Mouse (Mus musculus): ENCODE data around the gene Gm49366. TPM values are rescaled to one million over a fixed set of nuclear protein-coding genes. Genes with fewer than 3 reads are reported as not detected.
"Not testable (repeated sequence)": the region's sequence is repeated elsewhere in the genome, so short reads cannot be mapped to it uniquely, and the experiment has no call there.

Gm49366 gene
- polyA plus RNA-seq, 1 experiment from 2014 or later = not detected

- WGBS = 3% methylated on average over 48 of the region's 70 CpGs
- not testable (repeated sequence) for H3K9me3 ChIP-seq (ENCODE audit: control insufficient read depth, low read length); H3K36me3 ChIP-seq (ENCODE audit: control insufficient read depth, insufficient read depth, low read length); H3K4me1 ChIP-seq (ENCODE audit: control insufficient read depth, insufficient read depth, low read length); H3K27me3 ChIP-seq (ENCODE audit: control insufficient read depth, insufficient read depth, low read length)
- H3K27ac ChIP-seq (ENCODE audit: low read depth, low read length) = peak within 1 kb of the TSS; percentile 45
- peak within 1 kb of the TSS; percentile 47 for H3K4me2 ChIP-seq (ENCODE audit: low read depth, low read length)
- ATAC-seq (ENCODE audit: low read depth) = peak; percentile 94
- peak within 1 kb of the TSS; percentile 41 for H3K9ac ChIP-seq (replicated peaks; ENCODE audit: low read depth, low read length)
- peak within 1 kb of the TSS; percentile 41 for H3K4me3 ChIP-seq (ENCODE audit: low read depth, low read length)
Observed at GRCm38 (mm10) chr12:84009171-84009965, 29.4 kb upstream of the Gm49366 start, which contains the start of gene Acot1. TSS of gene Acot1 (plus strand) at chr12:84009490.

- Histone ChIP-seq H3K27ac (ENCODE audit: low read depth, low read length) (0 out of 2 replicates have a peak overlapping the region, but pooled peaks have one; percentile 45), H3K4me1 (ENCODE audit: control insufficient read depth, insufficient read depth, low read length) (peaks cover 6% of the 10 kb centered on the region), H3K4me2 (ENCODE audit: low read depth, low read length) (peak overlapping the region; percentile 47; the same call in 1 of the 2 replicates), H3K36me3 (ENCODE audit: control insufficient read depth, insufficient read depth, low read length) (no peaks in the 10 kb centered on the region), H3K4me3 (ENCODE audit: low read depth, low read length) (peak overlapping the region; percentile 41), H3K27me3 (ENCODE audit: control insufficient read depth, insufficient read depth, low read length) (no peaks in the 10 kb centered on the region), H3K9me3 (ENCODE audit: control insufficient read depth, low read length) (no peaks in the 10 kb centered on the region), H3K9ac (replicated peaks; ENCODE audit: low read depth, low read length) (peak overlapping the region; percentile 41; the same call in 1 of the 2 replicates)
- 58% methylated on average over 3 of the region's 3 CpGs for WGBS
- no peak for ATAC-seq (ENCODE audit: low read depth)
Observed at GRCm38 (mm10) chr12:84010201-84010600, 28.5 kb upstream of the Gm49366 start.

GRCm38 (mm10) chr12:84011251-84012040 is 27.3 kb upstream of the Gm49366 start:
- WGBS = 14% methylated on average over 12 of the region's 12 CpGs
- peaks cover 6% of the 10 kb centered on the region for H3K4me1 ChIP-seq (ENCODE audit: control insufficient read depth, insufficient read depth, low read length)
- no peaks in the 10 kb centered on the region for H3K9me3 ChIP-seq (ENCODE audit: control insufficient read depth, low read length)
- ATAC-seq (ENCODE audit: low read depth) = peak; percentile 82
- no peak overlapping the region for H3K9ac ChIP-seq (replicated peaks; ENCODE audit: low read depth, low read length)
- H3K27me3 ChIP-seq (ENCODE audit: control insufficient read depth, insufficient read depth, low read length) = no peaks in the 10 kb centered on the region
- H3K4me2 ChIP-seq (ENCODE audit: low read depth, low read length) = peak overlapping the region; percentile 47
- H3K27ac ChIP-seq (ENCODE audit: low read depth, low read length) = peak overlapping the region; percentile 28
- H3K36me3 ChIP-seq (ENCODE audit: control insufficient read depth, insufficient read depth, low read length) = no peaks in the 10 kb centered on the region
- peak overlapping the region; percentile 41 for H3K4me3 ChIP-seq (ENCODE audit: low read depth, low read length)

GRCm38 (mm10) chr12:84013130-84013529 is 25.6 kb upstream of the Gm49366 start:
- peaks cover 6% of the 10 kb centered on the region for H3K4me1 ChIP-seq (ENCODE audit: control insufficient read depth, insufficient read depth, low read length)
- no peaks in the 10 kb centered on the region for H3K9me3 ChIP-seq (ENCODE audit: control insufficient read depth, low read length)
- H3K27ac ChIP-seq (ENCODE audit: low read depth, low read length) = no peak overlapping the region
- no peaks in the 10 kb centered on the region for H3K36me3 ChIP-seq (ENCODE audit: control insufficient read depth, insufficient read depth, low read length)
- ATAC-seq (ENCODE audit: low read depth) = no peak
- WGBS = 54% methylated on average over 6 of the region's 6 CpGs
- H3K9ac ChIP-seq (replicated peaks; ENCODE audit: low read depth, low read length) = no peak overlapping the region
- H3K27me3 ChIP-seq (ENCODE audit: control insufficient read depth, insufficient read depth, low read length) = no peaks in the 10 kb centered on the region
- H3K4me3 ChIP-seq (ENCODE audit: low read depth, low read length) = no peak overlapping the region
- peak overlapping the region; percentile 21 for H3K4me2 ChIP-seq (ENCODE audit: low read depth, low read length)

- ATAC-seq (ENCODE audit: low read depth) = no peak
- 94% methylated on average over 7 of the region's 7 CpGs for WGBS
Observed at GRCm38 (mm10) chr12:84013701-84014100, 25.0 kb upstream of the Gm49366 start.

GRCm38 (mm10) chr12:84020528-84020927 is 18.2 kb upstream of the Gm49366 start:
- H3K9ac ChIP-seq (replicated peaks; ENCODE audit: low read depth, low read length); H3K36me3 ChIP-seq (ENCODE audit: control insufficient read depth, insufficient read depth, low read length); ATAC-seq (ENCODE audit: low read depth); H3K27ac ChIP-seq (ENCODE audit: low read depth, low read length); H3K9me3 ChIP-seq (ENCODE audit: control insufficient read depth, low read length); H3K4me2 ChIP-seq (ENCODE audit: low read depth, low read length); H3K27me3 ChIP-seq (ENCODE audit: control insufficient read depth, insufficient read depth, low read length); H3K4me1 ChIP-seq (ENCODE audit: control insufficient read depth, insufficient read depth, low read length); H3K4me3 ChIP-seq (ENCODE audit: low read depth, low read length): not testable (repeated sequence)
- 52% methylated on average over 7 of the region's 7 CpGs for WGBS

More at GRCm38 (mm10) chr12:84013701-84014100, 25.0 kb upstream of the Gm49366 start:
- Histone ChIP-seq H3K9me3 (ENCODE audit: control insufficient read depth, low read length) (no peaks in the 10 kb centered on the region), H3K4me2 (ENCODE audit: low read depth, low read length) (no peak overlapping the region), H3K9ac (replicated peaks; ENCODE audit: low read depth, low read length) (no peak overlapping the region), H3K4me3 (ENCODE audit: low read depth, low read length) (no peak overlapping the region), H3K27me3 (ENCODE audit: control insufficient read depth, insufficient read depth, low read length) (no peaks in the 10 kb centered on the region), H3K27ac (ENCODE audit: low read depth, low read length) (no peak overlapping the region), H3K36me3 (ENCODE audit: control insufficient read depth, insufficient read depth, low read length) (no peaks in the 10 kb centered on the region), H3K4me1 (ENCODE audit: control insufficient read depth, insufficient read depth, low read length) (peaks cover 6% of the 10 kb centered on the region)

GRCm38 (mm10) chr12:84022266-84022665 is 16.5 kb upstream of the Gm49366 start:
- H3K27me3 ChIP-seq (ENCODE audit: control insufficient read depth, insufficient read depth, low read length); H3K4me1 ChIP-seq (ENCODE audit: control insufficient read depth, insufficient read depth, low read length); H3K9ac ChIP-seq (replicated peaks; ENCODE audit: low read depth, low read length); H3K9me3 ChIP-seq (ENCODE audit: control insufficient read depth, low read length); H3K36me3 ChIP-seq (ENCODE audit: control insufficient read depth, insufficient read depth, low read length); H3K27ac ChIP-seq (ENCODE audit: low read depth, low read length); ATAC-seq (ENCODE audit: low read depth); H3K4me2 ChIP-seq (ENCODE audit: low read depth, low read length); H3K4me3 ChIP-seq (ENCODE audit: low read depth, low read length): not testable (repeated sequence)
- 97% methylated on average over 4 of the region's 4 CpGs for WGBS

GRCm38 (mm10) chr12:84023052-84023745 is 15.5 kb upstream of the Gm49366 start:
- H3K27me3 ChIP-seq (ENCODE audit: control insufficient read depth, insufficient read depth, low read length) = no peaks in the 10 kb centered on the region
- H3K9me3 ChIP-seq (ENCODE audit: control insufficient read depth, low read length) = no peaks in the 10 kb centered on the region
- WGBS = 91% methylated on average over 9 of the region's 9 CpGs
- no peak for ATAC-seq (ENCODE audit: low read depth)
- no peaks in the 10 kb centered on the region for H3K4me1 ChIP-seq (ENCODE audit: control insufficient read depth, insufficient read depth, low read length)
- no peak overlapping the region for H3K4me3 ChIP-seq (ENCODE audit: low read depth, low read length)
- H3K27ac ChIP-seq (ENCODE audit: low read depth, low read length) = no peak overlapping the region
- H3K36me3 ChIP-seq (ENCODE audit: control insufficient read depth, insufficient read depth, low read length) = no peaks in the 10 kb centered on the region
- no peak overlapping the region for H3K9ac ChIP-seq (replicated peaks; ENCODE audit: low read depth, low read length)
- no peak overlapping the region for H3K4me2 ChIP-seq (ENCODE audit: low read depth, low read length)

Measured in neural tube, embryonic 14.5 days (tissue).